Mouse (Mus musculus) kidney, embryonic 15.5 days (tissue): Measurements from ENCODE around the gene Nfia. TPM values are rescaled to one million over a fixed set of nuclear protein-coding genes. Genes with fewer than 3 reads are reported as not detected.

Experiments
- ATAC-seq: fragments of 200-750 bp; cut with Nextera tagmentation; replicated peaks from 2 replicates; pipeline ENCODE4 v1.8.0; 2017; ENCODE audit warnings: moderate TSS enrichment; ENCODE audit not compliant: low FRiP score
- H3K27ac ChIP-seq: fragments of 300-500 bp; sonication (generic); 2 replicates; pipeline ENCODE4 v1.5.1; 2015; ENCODE audit warnings: mild to moderate bottlenecking, inconsistent platforms
- H3K27me3 ChIP-seq: fragments of 300-500 bp; sonication (generic); 2 replicates; pipeline ENCODE4 v1.6.1; 2015; ENCODE audit warnings: inconsistent platforms
- H3K36me3 ChIP-seq: fragments of 300-500 bp; sonication (generic); 2 replicates; pipeline ENCODE4 v1.6.1; 2015; ENCODE audit warnings: inconsistent platforms
- H3K4me1 ChIP-seq: fragments of 300-500 bp; sonication (generic); 2 replicates; pipeline ENCODE4 v1.6.1; 2015; ENCODE audit warnings: inconsistent platforms
- H3K4me2 ChIP-seq: fragments of 300-500 bp; sonication (generic); 2 replicates; pipeline ENCODE4 v1.6.1; 2015; ENCODE audit warnings: moderate library complexity, mild to moderate bottlenecking, inconsistent platforms
- H3K4me3 ChIP-seq: fragments of 300-500 bp; sonication (generic); replicated peaks from 2 replicates; pipeline ENCODE4 v1.5.1; 2015; ENCODE audit warnings: mild to moderate bottlenecking, inconsistent platforms
- H3K9ac ChIP-seq: fragments of 300-500 bp; sonication (generic); 2 replicates; pipeline ENCODE4 v1.6.1; 2015; ENCODE audit warnings: mild to moderate bottlenecking, inconsistent platforms
- H3K9me3 ChIP-seq: fragments of 300-500 bp; sonication (generic); replicated peaks from 2 replicates; pipeline ENCODE4 v1.6.1; 2016; ENCODE audit warnings: inconsistent platforms
- WGBS: fragments of 180-500 bp; shearing (Covaris S2); methylation state at CpG from one replicate; pipeline ENCODE4 v1.1.7; 2015; ENCODE audit warnings: mixed read lengths; 5-methylcytosine and 5-hydroxymethylcytosine counted together
- polyA plus RNA-seq: library from polyadenylated mRNA; unstranded; fragments of >200 nt; fragmentation: Nextera tagmentation; extraction: Ambion mirVana; gene quantifications from 2 replicates; pipeline ENCODE4 v1.2.1, GENCODE M21; 2015

Nfia gene
- polyA plus RNA-seq, 1 experiment from 2014 or later: 29.3 TPM

GRCm38 (mm10) chr4:97751483-97752251 is 20.9 kb upstream of the Nfia start:
- WGBS: 2% methylated on average over 40 of the region's 40 CpGs
- Histone ChIP-seq H3K4me2 (peak overlapping the region; percentile 84), H3K27ac (peak overlapping the region; percentile 81), H3K9ac (peak overlapping the region; percentile 53), H3K9me3 (no peaks in the 10 kb centered on the region), H3K36me3 (no peaks in the 10 kb centered on the region), H3K27me3 (peaks cover 54% of the 10 kb centered on the region), H3K4me3 (peak overlapping the region; percentile 50), H3K4me1 (peaks cover 30% of the 10 kb centered on the region)
- ATAC-seq: peak; percentile 61

- Histone ChIP-seq H3K9ac (0 out of 2 replicates have a peak overlapping the region, but pooled peaks have one; percentile 53), H3K9me3 (no peaks in the 10 kb centered on the region), H3K27ac (peak overlapping the region; percentile 81; the same call in 1 of the 2 replicates), H3K36me3 (no peaks in the 10 kb centered on the region), H3K4me1 (peaks cover 35% of the 10 kb centered on the region), H3K4me3 (peak overlapping the region; percentile 50), H3K4me2 (peak overlapping the region; percentile 84), H3K27me3 (peaks cover 58% of the 10 kb centered on the region)
- no peak for ATAC-seq
- 39% methylated on average over 5 of the region's 5 CpGs for WGBS
Observed at GRCm38 (mm10) chr4:97752276-97753010, 20.1 kb upstream of the Nfia start.

GRCm38 (mm10) chr4:97753521-97753920 is 19.0 kb upstream of the Nfia start:
- H3K4me1 ChIP-seq: peaks cover 43% of the 10 kb centered on the region
- H3K4me2 ChIP-seq: no peak overlapping the region
- no peak for ATAC-seq
- peaks cover 65% of the 10 kb centered on the region for H3K27me3 ChIP-seq
- 12% methylated on average over 1 of the region's 1 CpGs for WGBS
- H3K36me3 ChIP-seq: no peaks in the 10 kb centered on the region
- no peak overlapping the region for H3K27ac ChIP-seq
- H3K9ac ChIP-seq: no peak overlapping the region
- no peaks in the 10 kb centered on the region for H3K9me3 ChIP-seq
- no peak overlapping the region for H3K4me3 ChIP-seq

- H3K4me1 ChIP-seq: peaks cover 46% of the 10 kb centered on the region
- no peak overlapping the region for H3K9ac ChIP-seq
- peaks cover 72% of the 10 kb centered on the region for H3K27me3 ChIP-seq
- no peaks in the 10 kb centered on the region for H3K9me3 ChIP-seq
- no peak for ATAC-seq
- no peak overlapping the region for H3K4me3 ChIP-seq
- 11% methylated on average over 12 of the region's 12 CpGs for WGBS
- no peaks in the 10 kb centered on the region for H3K36me3 ChIP-seq
- 0 out of 2 replicates have a peak overlapping the region, but pooled peaks have one; percentile 4 for H3K4me2 ChIP-seq
- 0 out of 2 replicates have a peak overlapping the region, but pooled peaks have one; percentile 27 for H3K27ac ChIP-seq
Observed at GRCm38 (mm10) chr4:97754241-97754640, 18.3 kb upstream of the Nfia start.

GRCm38 (mm10) chr4:97757207-97757977 is 15.1 kb upstream of the Nfia start:
- peak; percentile 75 for ATAC-seq
- peak overlapping the region; percentile 54 for H3K9ac ChIP-seq
- H3K27me3 ChIP-seq: peaks cover 87% of the 10 kb centered on the region
- peak overlapping the region; percentile 71 for H3K27ac ChIP-seq
- no peaks in the 10 kb centered on the region for H3K9me3 ChIP-seq
- peak overlapping the region; percentile 53 for H3K4me3 ChIP-seq
- H3K4me1 ChIP-seq: peaks cover 30% of the 10 kb centered on the region
- peak overlapping the region; percentile 73 for H3K4me2 ChIP-seq
- H3K36me3 ChIP-seq: no peaks in the 10 kb centered on the region
- WGBS: under 1% methylated on average over 38 of the region's 38 CpGs

- WGBS: 1% methylated on average over 14 of the region's 14 CpGs
- Histone ChIP-seq H3K36me3 (no peaks in the 10 kb centered on the region), H3K27ac (peak overlapping the region; percentile 71), H3K9ac (peak overlapping the region; percentile 54), H3K4me2 (peak overlapping the region; percentile 73), H3K4me3 (peak overlapping the region; percentile 53), H3K27me3 (peaks cover 84% of the 10 kb centered on the region), H3K4me1 (peaks cover 28% of the 10 kb centered on the region), H3K9me3 (no peaks in the 10 kb centered on the region)
- ATAC-seq: peak; percentile 44; the same call in 1 of the 2 replicates
Observed at GRCm38 (mm10) chr4:97757978-97758461, 14.5 kb upstream of the Nfia start.

GRCm38 (mm10) chr4:97758661-97759060 is 13.9 kb upstream of the Nfia start:
- no peak for ATAC-seq
- peaks cover 25% of the 10 kb centered on the region for H3K4me1 ChIP-seq
- 36% methylated on average over 3 of the region's 3 CpGs for WGBS
- H3K4me3 ChIP-seq: peak overlapping the region; percentile 53
- H3K9me3 ChIP-seq: no peaks in the 10 kb centered on the region
- no peaks in the 10 kb centered on the region for H3K36me3 ChIP-seq
- no peak overlapping the region for H3K9ac ChIP-seq
- peaks cover 78% of the 10 kb centered on the region for H3K27me3 ChIP-seq
- H3K27ac ChIP-seq: no peak overlapping the region
- peak overlapping the region; percentile 73 for H3K4me2 ChIP-seq

- Histone ChIP-seq H3K36me3 (no peaks in the 10 kb centered on the region), H3K4me3 (no peak overlapping the region), H3K4me2 (no peak overlapping the region), H3K4me1 (0 out of 2 replicates have a peak, but pooled peaks cover 3% of the 10 kb centered on the region), H3K9me3 (no peaks in the 10 kb centered on the region), H3K27ac (no peak overlapping the region), H3K27me3 (peaks cover 30% of the 10 kb centered on the region), H3K9ac (no peak overlapping the region)
- WGBS: 31% methylated on average over 4 of the region's 4 CpGs
- ATAC-seq: no peak
Observed at GRCm38 (mm10) chr4:97764616-97765015, 7.9 kb upstream of the Nfia start.

- no peaks in the 10 kb centered on the region for H3K9me3 ChIP-seq
- ATAC-seq: peak; percentile 80
- WGBS: 63% methylated on average over 4 of the region's 4 CpGs
- H3K36me3 ChIP-seq: no peaks in the 10 kb centered on the region
- H3K4me3 ChIP-seq: no peak overlapping the region
- H3K27me3 ChIP-seq: peaks cover 25% of the 10 kb centered on the region
- no peak overlapping the region for H3K27ac ChIP-seq
- no peak overlapping the region for H3K9ac ChIP-seq
- 0 out of 2 replicates have a peak, but pooled peaks cover 3% of the 10 kb centered on the region for H3K4me1 ChIP-seq
- no peak overlapping the region for H3K4me2 ChIP-seq
Observed at GRCm38 (mm10) chr4:97765341-97766020, 7.1 kb upstream of the Nfia start.

- Histone ChIP-seq H3K4me3 (no peak overlapping the region), H3K4me2 (no peak overlapping the region), H3K27me3 (peaks cover 19% of the 10 kb centered on the region; the same call in 1 of the 2 replicates), H3K4me1 (0 out of 2 replicates have a peak, but pooled peaks cover 3% of the 10 kb centered on the region), H3K27ac (no peak overlapping the region), H3K36me3 (no peaks in the 10 kb centered on the region), H3K9me3 (no peaks in the 10 kb centered on the region), H3K9ac (no peak overlapping the region)
- WGBS: 91% methylated on average over 3 of the region's 3 CpGs
- no peak for ATAC-seq
Observed at GRCm38 (mm10) chr4:97766100-97766499, 6.4 kb upstream of the Nfia start.

GRCm38 (mm10) chr4:97767025-97767424 is 5.5 kb upstream of the Nfia start:
- no peaks in the 10 kb centered on the region for H3K36me3 ChIP-seq
- ATAC-seq: no peak
- H3K4me3 ChIP-seq: no peak overlapping the region
- WGBS: 78% methylated on average over 4 of the region's 4 CpGs
- no peaks in the 10 kb centered on the region for H3K9me3 ChIP-seq
- H3K27me3 ChIP-seq: peaks cover 12% of the 10 kb centered on the region; the same call in 1 of the 2 replicates
- peaks cover 9% of the 10 kb centered on the region for H3K4me1 ChIP-seq
- H3K27ac ChIP-seq: no peak overlapping the region
- no peak overlapping the region for H3K4me2 ChIP-seq
- no peak overlapping the region for H3K9ac ChIP-seq
